17 mouse cellular contexts compared by ENCODE assay signal in the genomic region with DNA sequence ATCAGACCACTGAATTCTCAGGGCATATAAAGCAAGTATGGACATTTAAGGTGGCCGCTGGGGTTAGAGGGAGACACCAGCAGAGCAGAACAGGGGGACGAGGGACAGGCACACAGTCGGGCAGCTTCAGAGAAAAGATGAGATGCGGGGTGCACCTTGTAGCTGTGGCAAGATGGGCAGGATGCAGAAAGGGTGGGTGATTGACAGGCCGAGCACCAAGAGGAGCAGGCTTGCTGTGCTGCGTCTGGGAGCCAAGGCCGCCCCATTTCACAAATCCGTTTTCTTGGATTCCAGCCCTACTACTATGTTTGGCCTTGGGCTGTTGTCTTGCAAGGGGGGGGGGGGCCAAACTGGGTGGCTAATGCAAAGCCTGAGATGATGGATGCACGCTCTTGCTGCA.
DNase-seq lines count a peak whose midpoint lies in the region; ATAC-seq lines count a peak whose summit lies in the region.
"Had no signal": no experiment of that assay in that cellular context is flagged by ENCODE, and none has a peak within 500 bp of the region (broad histone marks: within the 10 kb centered on the region; RNA-seq: fewer than 3 reads in every experiment).

No protein-coding gene starts in this region.

- H3K4me1 ChIP-seq in hindbrain, embryonic 12.5 days = peaks cover 15% of the 10 kb centered on the region
- H3K4me1 ChIP-seq in hindbrain, embryonic 11.5 days (replicated peaks; ENCODE audit: control insufficient read depth, insufficient read depth, low read length) = no peaks in the 10 kb centered on the region

- DNase-seq in adrenal gland, adult 2 months = peak; percentile 61
- DNase-seq in adrenal gland, postnatal 4 days (ENCODE audit: low spot score in 2 of 2) = no peak
- DNase-seq in hindbrain, embryonic 11.5 days (ENCODE audit: low spot score) = no peak
- DNase-seq in adrenal gland, postnatal 14 days = peak; percentile 46
- peak; percentile 78 for DNase-seq in cerebellum, adult 9-10 months
- DNase-seq in kidney, adult 11 months = no peak
- no peak for DNase-seq in left cerebral cortex, adult 18-20 months (ENCODE audit: low spot score in 2 of 2)
- DNase-seq: forebrain, postnatal 0 days; gastrocnemius, postnatal 10 days; lung, postnatal 10 days had no signal

- no peaks in the 10 kb centered on the region for H3K9me3 ChIP-seq in hindbrain, embryonic 12.5 days (replicated peaks)
- no peaks in the 10 kb centered on the region for H3K9me3 ChIP-seq in hindbrain, embryonic 11.5 days (ENCODE audit: control insufficient read depth, low read length)
- H3K9me3 ChIP-seq: heart, embryonic 15.5 days; limb, embryonic 13.5 days; liver, embryonic 15.5 days had no signal

- H3K27ac ChIP-seq in hindbrain, embryonic 12.5 days = no peak overlapping the region
- no peak overlapping the region for H3K27ac ChIP-seq in hindbrain, embryonic 11.5 days (ENCODE audit: low read depth, low read length)
- H3K27ac ChIP-seq: heart, embryonic 15.5 days; left cerebral cortex, adult 2 months; limb, embryonic 13.5 days; liver, embryonic 15.5 days had no signal

- no peak for ATAC-seq in hindbrain, embryonic 12.5 days (ENCODE audit: low FRiP score)
- no peak for ATAC-seq in hindbrain, embryonic 11.5 days (ENCODE audit: low FRiP score)
- ATAC-seq: forebrain, postnatal 0 days had no signal

- H3K4me2 ChIP-seq in hindbrain, embryonic 12.5 days (replicated peaks) = no peak overlapping the region
- no peak overlapping the region for H3K4me2 ChIP-seq in hindbrain, embryonic 11.5 days (replicated peaks; ENCODE audit: low read depth, low read length)
- H3K4me2 ChIP-seq: heart, embryonic 15.5 days; limb, embryonic 13.5 days; liver, embryonic 15.5 days had no signal

- 82% methylated on average over 9 of the region's 9 CpGs for WGBS in hindbrain, embryonic 12.5 days
- 91% methylated on average over 9 of the region's 9 CpGs for WGBS in hindbrain, embryonic 11.5 days

- H3K4me3 ChIP-seq in hindbrain, embryonic 12.5 days = no peak overlapping the region
- no peak overlapping the region for H3K4me3 ChIP-seq in hindbrain, embryonic 11.5 days (ENCODE audit: low read depth, low read length)
- H3K4me3 ChIP-seq: heart, embryonic 15.5 days; left cerebral cortex, adult 2 months; limb, embryonic 13.5 days; liver, embryonic 15.5 days; megakaryocyte, embryonic 14.5 days had no signal

- H3K9ac ChIP-seq in hindbrain, embryonic 12.5 days = 0 out of 2 replicates have a peak overlapping the region, but pooled peaks have one; percentile 9
- no peak overlapping the region for H3K9ac ChIP-seq in hindbrain, embryonic 11.5 days (ENCODE audit: low read depth, low read length)
- H3K9ac ChIP-seq: forebrain, postnatal 0 days; heart, embryonic 15.5 days; limb, embryonic 13.5 days; liver, embryonic 15.5 days had no signal

- H3K27me3 ChIP-seq in hindbrain, embryonic 12.5 days = no peaks in the 10 kb centered on the region
- no peaks in the 10 kb centered on the region for H3K27me3 ChIP-seq in hindbrain, embryonic 11.5 days (ENCODE audit: control insufficient read depth, insufficient read depth, low read length)
- H3K27me3 ChIP-seq: CH12.LX; heart, embryonic 15.5 days; limb, embryonic 13.5 days had no signal

- H3K36me3 ChIP-seq in hindbrain, embryonic 12.5 days = peaks cover 10% of the 10 kb centered on the region; the same call in 1 of the 2 replicates
- H3K36me3 ChIP-seq in hindbrain, embryonic 11.5 days (ENCODE audit: control insufficient read depth, insufficient read depth, low read length) = no peaks in the 10 kb centered on the region
- H3K36me3 ChIP-seq: heart, embryonic 15.5 days; liver, embryonic 15.5 days had no signal

Comparison
In these comparisons a context has a peak if more than half of its experiments do, and no peak if none do; other contexts are left out.
1. DNase-seq: peak in adrenal gland, adult 2 months (single experiment), adrenal gland, postnatal 14 days (single experiment) and cerebellum, adult 9-10 months (single experiment); none in adrenal gland, postnatal 4 days (0 of 2), hindbrain, embryonic 11.5 days (single experiment), kidney, adult 11 months (single experiment) and left cerebral cortex, adult 18-20 months (0 of 2).